Mouse (Mus musculus) adrenal gland, postnatal 25 days (tissue): ENCODE measurements around the gene Spo11. TPM values are rescaled to one million over a fixed set of nuclear protein-coding genes. Genes with fewer than 3 reads are reported as not detected.

Source experiments
- DNase-seq: peaks from one replicate; pipeline ENCODE4 v3.0.0; 2021; ENCODE audit warnings: mixed read lengths
- total RNA-seq: library from RNA; stranded (reverse); gene quantifications from 2 replicates; pipeline ENCODE4 v1.2.3, GENCODE M21; 2021

Spo11 gene
- total RNA-seq, 1 experiment from 2014 or later, result not detected

DNA sequence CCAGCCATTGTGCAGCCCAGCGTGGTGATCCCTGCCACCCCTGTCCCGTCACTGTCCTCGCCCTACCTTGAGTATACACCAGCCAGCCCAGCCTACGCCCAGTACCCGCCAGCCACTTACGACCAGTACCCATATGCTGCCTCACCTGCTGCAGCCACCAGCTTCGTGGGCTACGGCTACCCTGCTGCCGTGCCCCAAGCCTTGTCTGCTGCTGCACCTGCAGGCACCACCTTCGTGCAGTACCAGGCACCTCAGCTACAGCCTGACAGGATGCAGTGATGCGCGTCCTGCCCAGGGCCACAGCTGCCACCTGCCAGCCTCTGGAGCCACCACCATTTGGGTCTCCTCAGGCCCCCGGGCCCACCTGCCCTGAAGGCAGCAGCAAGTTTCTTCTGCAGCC is 56.0 kb downstream of the Spo11 start:
- no peak for DNase-seq

DNA sequence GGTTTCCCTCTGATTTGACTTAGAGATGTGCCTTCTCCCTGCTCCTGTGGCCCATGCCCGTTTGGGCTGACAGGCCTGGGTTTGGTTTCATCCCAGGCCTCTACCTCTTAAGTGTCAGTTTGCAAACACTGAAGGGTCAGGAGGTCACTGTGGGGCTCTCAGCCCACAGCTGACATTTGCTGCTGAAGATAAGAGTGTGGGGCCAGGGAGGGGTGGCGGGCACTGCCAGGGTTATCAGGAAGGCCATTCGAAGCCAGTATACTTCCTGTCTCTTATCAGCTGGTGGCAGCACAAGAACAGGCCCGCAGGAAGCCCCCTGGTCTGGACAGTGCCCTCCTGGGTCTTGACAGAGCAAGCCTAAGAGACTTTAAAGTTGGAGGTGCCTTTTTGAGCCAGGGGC is 57.5 kb downstream of the Spo11 start:
- no peak for DNase-seq

DNA sequence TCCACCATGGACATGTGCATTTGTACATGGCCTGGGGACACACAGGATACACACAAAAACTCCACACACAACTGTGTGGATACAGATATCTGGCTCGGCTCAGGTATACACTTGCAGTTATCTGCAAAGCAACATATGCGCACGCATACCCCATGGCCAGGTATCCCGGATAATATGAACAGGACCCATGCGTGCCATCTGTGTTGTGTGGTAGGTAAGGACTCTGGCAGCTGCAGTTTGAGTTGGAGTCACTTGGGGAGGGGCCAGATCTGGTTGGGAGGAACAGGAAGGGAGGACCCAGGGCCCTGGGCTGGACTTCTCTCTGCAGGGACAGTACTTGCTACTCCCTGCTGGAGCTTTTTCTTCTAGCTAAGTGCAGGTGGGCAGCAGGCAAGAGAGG is 58.2 kb downstream of the Spo11 start:
- no peak for DNase-seq

DNA sequence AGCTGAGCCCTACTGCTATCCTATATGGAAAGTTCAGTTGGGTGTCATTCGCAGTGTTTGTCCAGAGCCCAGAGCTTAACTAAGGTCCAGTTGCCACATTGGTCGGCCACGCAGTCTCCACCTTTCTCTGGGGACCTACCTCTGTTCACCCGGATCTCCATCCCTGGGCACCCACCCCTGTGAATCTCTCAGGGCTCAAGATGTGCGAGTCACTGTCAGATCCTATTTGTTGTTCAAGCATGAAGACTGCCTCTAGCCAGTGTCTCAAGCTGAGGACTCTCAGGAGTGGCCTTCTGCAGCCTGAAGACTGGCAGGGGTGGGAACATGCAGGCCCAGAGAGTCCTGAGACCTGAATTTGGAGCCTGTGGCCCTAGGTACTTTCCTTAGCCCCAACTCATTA is 58.6 kb downstream of the Spo11 start:
- DNase-seq, result no peak

DNA sequence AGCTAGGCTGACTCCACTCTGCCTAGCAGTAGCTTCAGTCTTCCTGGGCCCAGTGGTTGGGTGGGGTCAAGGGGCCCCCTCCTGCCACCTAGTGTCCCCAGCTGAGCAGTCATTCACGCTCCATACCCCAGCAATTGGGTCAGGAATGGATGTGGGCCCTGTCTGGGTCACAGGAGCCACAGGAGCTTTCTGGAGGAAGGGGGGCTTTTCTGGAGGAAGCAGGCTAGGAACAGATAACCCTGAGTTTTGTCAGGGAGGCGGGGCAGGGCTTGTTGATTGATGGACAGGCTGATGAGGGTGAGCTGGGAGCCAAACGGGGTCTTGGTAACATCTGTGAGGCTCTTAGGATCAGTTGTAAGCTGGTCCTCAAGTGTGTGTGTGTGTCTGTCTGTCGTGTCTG is 59.1 kb downstream of the Spo11 start:
- DNase-seq, result no peak

DNA sequence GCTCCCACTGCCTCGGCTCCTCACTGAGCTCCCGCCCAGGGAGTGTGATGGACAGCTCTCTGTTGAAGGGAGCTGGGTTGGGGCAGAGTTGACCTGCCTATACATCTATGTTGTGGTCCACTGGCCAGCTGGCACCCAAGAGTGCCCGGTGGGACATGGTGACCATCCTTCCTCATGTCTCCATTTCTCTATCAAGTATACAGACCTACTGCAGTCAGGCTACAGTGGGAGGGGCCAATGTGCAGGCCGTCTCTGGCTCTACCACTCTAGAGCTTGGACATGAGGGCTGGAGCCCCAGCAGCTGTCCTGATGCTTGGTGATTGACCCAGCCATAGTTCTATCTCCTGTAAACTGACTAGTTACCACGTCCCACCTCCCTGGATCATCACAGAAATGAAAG is 59.8 kb downstream of the Spo11 start:
- no peak for DNase-seq

DNA sequence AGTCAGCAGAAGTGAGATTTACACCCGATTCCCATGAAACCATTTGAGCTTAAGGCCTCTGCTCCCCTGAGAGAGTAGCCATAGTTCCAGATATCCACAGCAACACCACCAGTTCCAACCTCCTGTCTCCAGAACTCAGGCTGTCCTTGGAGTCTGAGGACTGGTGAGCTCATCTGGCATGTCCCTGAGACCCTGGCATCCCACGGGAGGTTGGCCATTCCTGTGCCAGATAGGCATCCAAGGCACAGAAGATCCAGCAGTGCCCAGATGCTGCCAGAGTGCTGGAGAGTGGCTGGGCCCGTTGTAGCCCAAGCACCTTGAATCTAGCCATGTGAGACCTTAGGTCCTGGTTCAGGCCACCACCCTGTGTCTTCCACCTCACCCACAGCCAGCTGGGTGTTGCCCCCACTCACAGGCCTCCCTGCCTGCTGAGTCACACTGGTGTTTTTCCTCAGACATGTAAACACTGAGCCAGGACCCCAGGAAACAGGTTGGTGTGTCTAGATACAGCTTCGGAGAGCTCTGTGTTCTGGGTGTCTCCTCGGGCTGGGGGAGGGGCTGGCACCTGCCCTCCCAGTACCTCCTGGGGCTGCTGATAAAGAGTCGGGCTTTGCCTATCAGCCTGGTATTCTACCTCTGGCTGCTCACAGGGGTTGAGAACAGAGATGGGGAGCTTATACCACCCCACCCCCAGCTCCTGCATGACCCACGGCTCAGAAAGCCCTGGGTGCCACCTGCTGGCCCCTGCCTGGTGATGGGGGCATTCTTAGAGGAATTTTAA is 60.5 kb downstream of the Spo11 start:
- DNase-seq, result no peak

DNA sequence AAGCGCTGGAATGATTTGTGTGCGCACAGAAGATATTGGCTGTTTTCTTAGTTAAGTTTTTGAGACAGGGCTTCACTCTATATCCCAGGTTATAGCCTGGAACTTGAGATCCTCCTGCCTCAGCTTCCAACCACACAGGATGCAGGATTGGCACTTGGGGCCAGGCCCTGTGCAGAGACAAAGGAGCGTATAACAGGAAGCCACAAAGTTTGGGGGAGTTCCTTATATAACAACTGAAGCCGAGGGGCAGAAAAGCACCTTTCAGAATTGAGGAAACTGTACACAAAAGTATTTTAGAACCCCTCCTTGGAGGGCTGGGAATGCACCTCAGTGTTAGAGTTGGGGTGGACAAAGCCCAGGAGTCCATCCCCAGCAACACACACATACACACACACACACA is 61.5 kb downstream of the Spo11 start:
- DNase-seq, result no peak

DNA sequence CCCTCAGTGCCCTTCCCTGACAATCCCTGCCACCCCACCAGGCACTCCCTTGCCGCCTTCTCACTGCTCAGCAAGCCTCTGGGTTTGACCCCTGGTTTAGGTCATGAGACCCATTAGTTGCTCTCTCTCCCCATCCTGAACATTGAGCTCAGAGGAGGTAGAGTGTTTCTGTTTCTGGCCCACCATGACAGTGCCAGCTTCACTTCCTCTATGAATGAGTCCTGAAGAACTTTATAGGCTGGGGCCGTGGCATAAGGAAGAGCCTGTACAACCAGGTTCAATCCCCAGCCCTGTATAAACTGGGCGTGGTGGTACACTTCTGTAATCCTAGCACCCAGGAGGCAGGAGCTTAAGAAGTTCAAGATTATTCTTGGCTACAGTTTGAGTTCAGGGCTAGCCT is 63.3 kb downstream of the Spo11 start:
- DNase-seq, result no peak

DNA sequence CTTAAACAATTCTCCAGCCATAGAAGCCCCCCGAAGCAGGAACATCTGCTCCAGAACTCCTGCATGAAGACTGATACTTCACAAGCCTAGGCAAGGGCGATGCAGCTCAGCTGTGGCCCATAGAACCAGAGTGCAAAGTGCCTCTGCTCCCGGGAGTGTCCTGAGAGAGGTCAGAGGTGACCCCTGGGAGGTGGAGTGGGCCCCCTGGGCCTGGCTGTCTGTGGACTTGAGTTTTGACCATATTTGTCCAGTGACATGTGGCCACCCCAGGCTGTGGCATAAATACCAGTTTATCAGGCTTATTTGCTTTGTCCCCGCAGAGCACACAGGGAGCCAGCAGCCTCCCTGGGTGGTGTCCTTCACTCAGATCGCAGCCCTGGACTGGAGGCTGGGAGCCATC is 63.7 kb downstream of the Spo11 start:
- no peak for DNase-seq

DNA sequence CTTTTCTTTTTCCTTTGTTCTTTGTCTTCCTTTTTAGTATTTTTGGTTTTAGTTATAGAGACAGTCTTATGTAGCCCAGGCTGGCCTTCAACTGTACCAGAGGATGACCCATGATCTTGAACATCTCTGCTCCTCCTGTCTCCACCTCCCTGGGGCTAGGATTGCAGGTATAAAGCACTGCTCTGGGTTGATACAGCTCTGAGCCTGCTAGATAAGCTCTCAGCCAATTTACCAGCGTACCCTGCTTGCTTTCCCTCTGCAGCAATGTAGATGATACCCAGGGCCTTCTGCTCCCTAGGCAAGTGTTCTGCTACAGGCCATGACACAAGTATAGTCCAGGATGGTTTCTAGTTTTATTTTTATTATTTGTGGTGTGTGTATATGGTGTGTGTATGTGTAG is 64.4 kb downstream of the Spo11 start:
- DNase-seq, result no peak

DNA sequence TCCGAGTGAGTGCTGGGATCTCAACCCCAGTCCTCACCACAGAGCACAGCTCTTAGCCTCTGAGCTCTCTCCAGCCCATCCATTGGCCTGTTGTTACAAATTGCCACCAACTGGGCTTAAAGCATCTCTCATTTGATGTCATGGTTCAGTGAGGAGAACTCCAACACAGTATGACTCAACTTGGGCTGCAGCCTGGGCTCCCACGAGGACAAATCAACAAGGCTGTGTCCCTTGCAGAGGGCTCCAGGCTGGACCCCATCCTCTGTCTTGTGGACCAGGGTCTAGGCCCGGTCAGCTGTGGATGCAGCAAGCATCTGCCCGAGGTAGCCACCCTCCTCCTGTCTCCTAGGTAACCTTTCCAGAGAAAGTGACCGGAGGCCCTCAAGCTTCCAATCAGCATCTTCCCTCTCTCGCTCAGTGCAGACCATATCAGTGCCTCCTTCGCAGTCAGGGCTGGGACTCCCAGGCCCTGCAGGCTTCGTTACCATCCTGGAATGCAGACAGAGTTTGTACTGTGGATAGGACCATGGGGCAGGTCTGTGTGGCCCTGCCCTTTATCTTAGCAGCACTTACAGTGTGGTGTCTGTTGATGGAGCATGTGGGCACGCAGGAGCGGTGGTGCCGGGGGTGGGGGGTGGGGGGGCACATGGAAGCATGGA is 65.1 kb downstream of the Spo11 start:
- DNase-seq, result no peak

Other genes with a start within 250 kb of the Spo11 start
- 23.6 and 27.4 TPM in 2 replicates for gene Bmp7, start 37.4 kb upstream of the Spo11 start, total RNA-seq
- gene Rae1, start 22.4 kb downstream of the Spo11 start, total RNA-seq, result 65.9 and 80.5 TPM in 2 replicates
- gene Rbm38, start 42.8 kb downstream of the Spo11 start, total RNA-seq, result 24.7 and 29.3 TPM in 2 replicates
- gene Ctcfl, start 141.8 kb downstream of the Spo11 start, total RNA-seq, result 0.09 TPM in 1 of 2 replicates, not detected in the other
- gene Pck1, start 175.3 kb downstream of the Spo11 start, total RNA-seq, result 420 and 690 TPM in 2 replicates
- gene Zbp1, start 241.2 kb downstream of the Spo11 start, total RNA-seq, result 2.6 and 3.5 TPM in 2 replicates